Mouse (Mus musculus) CD8-positive naive resting alpha-beta T cell, adult 2 months (primary cell): ENCODE measurements around the gene Gm49450.

Experiments
- DNase-seq, 2 experiments: peaks; one replicate each; pipeline ENCODE4 v3.0.0; 2022; ENCODE audit warnings: low read depth in 2 of 2, low spot score in 2 of 2

The Gm49450 gene

GRCm38 (mm10) chr15:98893940-98894745, 59.2 kb downstream of the Gm49450 start, which contains the start of gene Rhebl1:
Rhebl1 (minus strand) TSS chr15:98894540.
- DNase-seq, result no peak

- no peak for DNase-seq
These were observed 60.3 kb downstream of the Gm49450 start for GRCm38 (mm10) chr15:98893036-98893435.

- DNase-seq, result peak; percentile 44 to 52
These were observed 61.3 kb downstream of the Gm49450 start for GRCm38 (mm10) chr15:98891907-98892606.

- no peak for DNase-seq
These were observed 62.1 kb downstream of the Gm49450 start for GRCm38 (mm10) chr15:98891198-98891742.

- no peak for DNase-seq
These were observed 65.8 kb downstream of the Gm49450 start for GRCm38 (mm10) chr15:98887526-98887925.

- no peak for DNase-seq
These were observed 66.5 kb downstream of the Gm49450 start for GRCm38 (mm10) chr15:98886667-98887387.

- no peak for DNase-seq
These were observed 69.2 kb downstream of the Gm49450 start for GRCm38 (mm10) chr15:98884106-98884505.

- DNase-seq, result no peak
These were observed 69.7 kb downstream of the Gm49450 start for GRCm38 (mm10) chr15:98883661-98884060.
